Mouse (Mus musculus) lung, embryonic 14.5 days (tissue): ENCODE measurements around the gene Tmem176a. TPM values are rescaled to one million over a fixed set of nuclear protein-coding genes. Genes with fewer than 3 reads are reported as not detected.

Experiments used
- ATAC-seq: fragments of 200-750 bp; cut with Nextera tagmentation; 2 replicates; pipeline ENCODE4 v1.8.0; 2017; ENCODE audit warnings: mild to moderate bottlenecking, moderate TSS enrichment, moderate library complexity; ENCODE audit not compliant: insufficient read depth
- DNase-seq: peaks from one replicate; pipeline ENCODE4 v3.0.0-alpha.2; 2015
- H3K27ac ChIP-seq: fragments of 300-500 bp; sonication (generic); 2 replicates; pipeline ENCODE4 v1.5.1; 2014; ENCODE audit warnings: low read depth, mild to moderate bottlenecking, moderate library complexity
- H3K27me3 ChIP-seq: fragments of 300-500 bp; sonication (generic); 2 replicates; pipeline ENCODE4 v1.6.1; 2014; ENCODE audit warnings: low read length, control low read depth; ENCODE audit not compliant: insufficient read depth
- H3K36me3 ChIP-seq: fragments of 300-500 bp; sonication (generic); 2 replicates; pipeline ENCODE4 v1.6.1; 2014; ENCODE audit warnings: control low read depth; ENCODE audit not compliant: insufficient read depth
- H3K4me1 ChIP-seq: fragments of 300-500 bp; sonication (generic); 2 replicates; pipeline ENCODE4 v1.6.1; 2014; ENCODE audit warnings: antibody characterized with exemption, control low read depth; ENCODE audit not compliant: insufficient read depth
- H3K4me2 ChIP-seq: fragments of 300-500 bp; sonication (generic); 2 replicates; pipeline ENCODE4 v1.6.1; 2014; ENCODE audit warnings: mild to moderate bottlenecking
- H3K4me3 ChIP-seq: fragments of 300-500 bp; sonication (generic); 2 replicates; pipeline ENCODE4 v1.5.1; 2014; ENCODE audit warnings: low read depth, low read length
- H3K9ac ChIP-seq: fragments of 300-500 bp; sonication (generic); 2 replicates; pipeline ENCODE4 v1.6.1; 2014
- H3K9me3 ChIP-seq: fragments of 300-500 bp; sonication (generic); 2 replicates; pipeline ENCODE4 v1.6.1; 2016; ENCODE audit warnings: low read depth, low read length, control low read depth
- CTCF ChIP-seq: IDR thresholded peaks from 2 replicates; pipeline ENCODE4 v1.5.1; 2016; ENCODE audit warnings: antibody characterized with exemption, low read depth
- WGBS: fragments of 180-500 bp; shearing (Covaris S2); extraction: QIAGEN DNeasy Blood & Tissue Kit; methylation state at CpG from one replicate; pipeline ENCODE4 v1.1.7; 2014; 5-methylcytosine and 5-hydroxymethylcytosine counted together
- polyA plus RNA-seq: library from polyadenylated mRNA; unstranded; fragments of >200 nt; fragmentation: Nextera tagmentation; extraction: Ambion mirVana; gene quantifications from 2 replicates; pipeline ENCODE4 v1.2.1, GENCODE M21; 2014

Tmem176a gene
- polyA plus RNA-seq, 1 experiment from 2014 or later: 226 TPM

DNA sequence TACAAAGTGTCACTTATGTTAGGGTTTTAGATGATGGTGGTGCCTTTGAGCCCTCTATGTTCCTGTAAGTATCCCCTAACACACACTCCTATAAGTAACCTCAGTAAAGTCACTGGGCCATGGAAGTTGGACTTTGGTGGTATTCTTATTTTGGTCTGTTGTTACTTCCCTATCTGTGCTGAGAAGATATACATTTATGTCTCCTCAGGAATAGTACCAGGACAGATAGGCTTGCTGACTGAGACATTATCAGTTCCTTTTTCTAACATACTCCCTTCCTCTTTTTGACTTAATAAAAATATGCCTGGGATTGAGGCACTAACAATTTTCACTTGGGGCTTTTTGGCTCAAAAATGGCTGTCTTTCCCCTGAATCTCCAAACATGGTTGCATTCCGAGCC, 8.3 kb upstream of the Tmem176a start:
- Histone ChIP-seq H3K27me3 (no peaks in the 10 kb centered on the region), H3K4me1 (0 out of 2 replicates have a peak, but pooled peaks cover 3% of the 10 kb centered on the region), H3K9ac (no peak overlapping the region), H3K36me3 (peaks cover 52% of the 10 kb centered on the region), H3K4me2 (no peak overlapping the region), H3K27ac (no peak overlapping the region), H3K9me3 (no peaks in the 10 kb centered on the region), H3K4me3 (no peak overlapping the region)
- ATAC-seq: no peak
- 89% methylated on average over 1 of the region's 1 CpGs for WGBS
- no peak for TF ChIP-seq CTCF
- DNase-seq: no peak

DNA sequence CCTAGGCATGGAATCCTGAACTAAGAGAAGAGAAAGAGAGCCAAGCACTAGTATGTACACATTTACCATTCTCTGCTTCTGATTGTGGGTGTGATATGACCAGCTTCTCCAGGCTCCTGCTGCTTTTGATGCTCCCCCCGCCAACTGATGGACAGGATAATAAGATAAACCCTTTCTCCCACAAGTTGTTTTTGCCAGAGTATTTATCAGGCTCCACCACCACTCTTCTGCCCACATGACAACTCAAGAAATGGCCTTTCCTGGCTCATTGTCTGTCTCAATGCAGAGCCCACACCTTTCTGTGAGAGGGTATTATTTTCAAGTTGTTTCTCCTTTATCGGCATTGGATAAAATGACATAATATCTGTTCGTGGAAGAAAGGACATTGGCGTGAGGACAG, 7.2 kb upstream of the Tmem176a start:
- 95% methylated on average over 4 of the region's 4 CpGs for WGBS
- DNase-seq: no peak
- H3K4me3 ChIP-seq: no peak overlapping the region
- H3K9ac ChIP-seq: no peak overlapping the region
- peaks cover 63% of the 10 kb centered on the region for H3K36me3 ChIP-seq
- 0 out of 2 replicates have a peak, but pooled peaks cover 9% of the 10 kb centered on the region for H3K4me1 ChIP-seq
- no peak overlapping the region for H3K27ac ChIP-seq
- no peak for ATAC-seq
- no peak overlapping the region for H3K4me2 ChIP-seq
- TF ChIP-seq CTCF: no peak
- H3K27me3 ChIP-seq: no peaks in the 10 kb centered on the region
- no peaks in the 10 kb centered on the region for H3K9me3 ChIP-seq

DNA sequence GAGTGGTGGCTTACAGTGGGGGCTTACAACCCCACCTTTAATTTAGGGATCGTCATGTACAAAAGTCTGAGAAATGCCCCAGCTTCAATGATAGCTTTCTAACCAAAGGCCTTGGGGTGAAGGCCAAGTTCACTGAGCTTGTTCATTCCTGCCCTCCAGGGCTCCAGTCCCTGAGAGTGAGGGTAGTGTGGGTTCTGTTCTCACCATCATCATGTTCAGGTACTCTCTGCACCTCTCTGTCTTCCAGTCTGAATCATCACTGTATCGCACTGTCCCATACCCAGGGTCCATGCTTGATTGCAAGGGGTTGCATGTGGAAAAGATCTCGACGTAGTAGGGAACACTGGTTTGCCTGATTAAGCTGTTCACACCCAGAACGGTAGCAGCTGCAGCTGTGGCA, 5.5 kb upstream of the Tmem176a start:
- 89% methylated on average over 5 of the region's 5 CpGs for WGBS
- Histone ChIP-seq H3K9me3 (no peaks in the 10 kb centered on the region), H3K4me1 (peaks cover 12% of the 10 kb centered on the region; the same call in 1 of the 2 replicates), H3K27ac (no peak overlapping the region), H3K36me3 (peaks cover 64% of the 10 kb centered on the region), H3K9ac (no peak overlapping the region), H3K27me3 (no peaks in the 10 kb centered on the region), H3K4me2 (no peak overlapping the region), H3K4me3 (no peak overlapping the region)
- ATAC-seq: no peak
- no peak for DNase-seq
- no peak for TF ChIP-seq CTCF

DNA sequence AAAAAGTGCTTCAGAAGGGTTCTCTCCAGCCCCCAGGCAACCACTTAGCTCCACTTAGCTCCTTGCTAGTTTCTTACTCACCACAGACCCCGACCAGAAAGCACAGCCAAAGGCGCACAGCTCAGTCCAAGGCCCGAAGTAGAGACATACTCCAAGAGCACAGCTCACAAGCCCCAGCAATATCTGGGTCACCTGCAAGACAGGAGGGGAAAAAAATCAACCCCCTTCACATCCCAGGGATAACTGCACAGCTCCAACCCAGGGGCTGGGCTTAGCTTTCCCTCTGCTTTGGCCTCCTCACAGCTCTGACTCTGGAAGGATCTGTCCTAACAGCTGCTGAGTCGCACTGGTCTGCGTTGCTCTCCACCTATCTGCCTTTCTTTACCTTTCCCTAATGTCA, 4.6 kb upstream of the Tmem176a start:
- H3K36me3 ChIP-seq: peaks cover 64% of the 10 kb centered on the region
- whole genome bisulfite sequencing: 80% methylated on average over 5 of the region's 5 CpGs

DNA sequence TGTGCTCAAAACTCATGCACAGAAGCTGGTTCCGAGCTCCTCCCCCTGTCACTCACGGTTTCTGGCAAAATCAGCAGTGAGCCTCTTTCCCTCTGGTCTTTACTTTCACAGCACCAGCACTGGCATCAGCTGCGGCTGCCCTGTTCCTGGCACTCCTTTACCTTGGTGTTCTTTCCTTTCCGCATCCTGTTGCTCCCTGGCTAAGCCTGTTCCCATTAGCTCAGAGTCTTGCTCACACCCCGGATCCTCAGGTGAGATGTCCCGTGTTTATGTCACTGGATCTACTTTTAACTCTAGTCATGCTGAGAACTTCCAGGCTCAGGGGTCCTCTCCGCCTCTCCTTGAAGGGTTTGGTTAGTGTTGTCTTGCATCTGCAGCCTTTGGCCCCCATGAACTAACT, 3.2 kb upstream of the Tmem176a start:
- Histone ChIP-seq H3K4me1 (peaks cover 17% of the 10 kb centered on the region), H3K4me3 (no peak overlapping the region), H3K27me3 (no peaks in the 10 kb centered on the region), H3K9me3 (no peaks in the 10 kb centered on the region), H3K27ac (no peak overlapping the region), H3K9ac (no peak overlapping the region), H3K4me2 (no peak overlapping the region), H3K36me3 (peaks cover 63% of the 10 kb centered on the region)
- DNase-seq (no peak), ATAC-seq (no peak)
- TF ChIP-seq CTCF: no peak
- 80% methylated on average over 7 of the region's 7 CpGs for WGBS

More for the DNA sequence above, 4.6 kb upstream of the Tmem176a start:
- TF ChIP-seq CTCF: no peak
- Histone ChIP-seq H3K4me1 (peaks cover 12% of the 10 kb centered on the region; the same call in 1 of the 2 replicates), H3K4me3 (no peak overlapping the region), H3K4me2 (no peak overlapping the region), H3K27ac (no peak overlapping the region), H3K9me3 (no peaks in the 10 kb centered on the region), H3K9ac (no peak overlapping the region), H3K27me3 (no peaks in the 10 kb centered on the region)
- no peak for DNase-seq
- no peak for ATAC-seq

DNA sequence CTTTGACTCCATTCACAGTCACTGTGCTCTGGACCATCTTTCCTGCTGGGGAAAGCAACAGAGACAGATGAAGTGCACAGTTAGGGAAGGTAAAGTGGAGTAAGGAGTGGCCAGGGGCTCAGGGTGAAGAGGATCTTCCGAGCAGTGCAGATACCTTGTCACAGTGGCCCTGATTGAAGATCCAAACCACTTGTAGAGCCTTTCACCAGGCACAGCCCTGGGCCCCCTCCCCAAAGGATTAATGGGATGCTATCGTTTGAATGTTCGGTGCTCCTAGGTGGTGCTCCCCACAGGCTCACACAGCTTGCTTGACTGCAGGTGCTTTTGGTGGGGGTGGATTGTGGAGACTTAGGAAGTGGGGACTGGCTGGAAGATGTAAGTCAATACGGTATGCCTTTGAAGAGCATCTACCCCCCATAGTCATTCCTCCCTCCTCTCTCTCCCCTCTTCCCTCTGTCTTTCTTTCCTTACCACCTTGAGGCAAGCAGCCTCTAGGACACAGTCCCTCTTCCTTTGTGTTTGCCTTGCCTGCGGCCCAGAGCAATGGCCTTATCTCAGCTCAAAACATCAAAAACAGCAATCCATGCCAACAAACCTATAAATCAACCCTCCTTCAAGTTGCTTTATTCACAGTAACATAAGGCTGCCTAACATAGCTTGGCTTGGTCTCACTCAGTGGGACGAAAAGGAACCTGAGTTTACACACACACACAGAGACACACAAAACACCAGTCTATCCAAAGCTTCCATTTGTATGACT, 2.2 kb upstream of the Tmem176a start:
- Histone ChIP-seq H3K36me3 (peaks cover 60% of the 10 kb centered on the region), H3K27ac (no peak overlapping the region), H3K4me3 (peak overlapping the region; percentile 52; the same call in 1 of the 2 replicates), H3K4me2 (peak overlapping the region; percentile 93), H3K4me1 (peaks cover 19% of the 10 kb centered on the region), H3K27me3 (no peaks in the 10 kb centered on the region), H3K9me3 (no peaks in the 10 kb centered on the region), H3K9ac (no peak overlapping the region)
- TF ChIP-seq CTCF: no peak
- DNase-seq: no peak
- 49% methylated on average over 6 of the region's 6 CpGs for WGBS
- no peak for ATAC-seq

DNA sequence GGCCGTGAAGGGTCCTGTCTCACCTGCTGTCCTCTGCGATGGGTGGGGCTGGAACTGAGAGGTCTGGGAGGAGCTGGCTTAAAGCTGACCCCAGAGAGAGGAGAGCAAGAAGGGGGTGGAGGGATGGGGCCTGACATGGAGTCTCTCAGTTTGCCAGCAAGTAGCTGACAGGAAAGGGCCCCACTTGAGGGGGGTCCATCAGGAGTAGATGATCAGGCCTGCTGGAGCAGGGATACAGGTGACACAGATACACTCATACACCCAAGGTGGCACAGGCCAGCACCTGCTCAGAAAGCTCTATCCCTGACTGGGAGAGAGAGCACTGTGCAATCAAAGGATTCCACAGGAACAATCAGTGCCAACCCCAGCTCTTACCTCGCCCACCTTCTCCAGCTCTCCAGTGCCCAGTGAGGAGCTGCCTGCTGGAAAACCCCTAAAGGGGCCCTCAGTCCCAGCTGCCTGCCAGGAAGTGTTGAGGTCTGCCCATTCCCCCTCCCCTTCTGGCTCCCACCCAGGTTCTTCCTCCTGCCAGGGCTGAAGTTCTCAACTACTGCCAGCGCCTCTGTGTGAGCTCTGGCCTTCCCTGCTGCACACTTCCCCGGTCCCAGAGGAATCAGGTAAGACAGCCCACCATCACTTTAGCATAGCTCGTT, 380 bp downstream of the Tmem176a start, which contains the start of gene Tmem176b:
Gene Tmem176b, minus strand, starts transcription at position 524 of the 653 bp plus-strand sequence.
- no peak for TF ChIP-seq CTCF
- H3K9ac ChIP-seq: peak within 1 kb of the TSS; percentile 66
- no peaks in the 10 kb centered on the region for H3K27me3 ChIP-seq
- peaks cover 55% of the 10 kb centered on the region for H3K36me3 ChIP-seq
- H3K9me3 ChIP-seq: no peaks in the 10 kb centered on the region
- peak within 1 kb of the TSS; percentile 52 for H3K4me3 ChIP-seq
- DNase-seq (peak; percentile 98), ATAC-seq (peak; percentile 95)
- H3K4me1 ChIP-seq: peaks cover 19% of the 10 kb centered on the region
- WGBS: 0% methylated on average over 6 of the region's 6 CpGs
- peak within 1 kb of the TSS; percentile 93 for H3K4me2 ChIP-seq
- H3K27ac ChIP-seq: peak within 1 kb of the TSS; percentile 94
